Mouse (Mus musculus) C2C12 (cell line): ENCODE results near the gene B3galt1.

Experiments
- CTCF ChIP-seq: IDR thresholded peaks from one replicate; pipeline ENCODE4 v1.5.1; 2011; ENCODE audit not compliant: control insufficient read depth, insufficient read depth, insufficient read length
- USF1 ChIP-seq: IDR thresholded peaks from one replicate; pipeline ENCODE4 v1.6.1; 2011; ENCODE audit warnings: low read depth, mild to moderate bottlenecking, control low read depth, moderate library complexity

- no peak for TF ChIP-seq USF1
- no peak for TF ChIP-seq CTCF
These were observed 577.6 kb downstream of the B3galt1 start for GRCm38 (mm10) chr2:68143292-68143691.
